Mouse (Mus musculus) forebrain, postnatal 0 days (tissue): ENCODE results near the gene Fkbp3. TPM values are rescaled to one million over a fixed set of nuclear protein-coding genes. Genes with fewer than 3 reads are reported as not detected.

ENCODE experiments used
- ATAC-seq: fragments of 200-750 bp; cut with Nextera tagmentation; 2 replicates; pipeline ENCODE4 v1.8.0; 2017; ENCODE audit warnings: mild to moderate bottlenecking, moderate library complexity
- DNase-seq: peaks from one replicate; pipeline ENCODE4 v3.0.0-alpha.2; 2015
- H3K27ac ChIP-seq: fragments of 300-500 bp; sonication (generic); 2 replicates; pipeline ENCODE4 v1.5.1; 2014; ENCODE audit warnings: low read depth, mild to moderate bottlenecking, antibody characterized with exemption, low read length, moderate library complexity, mixed read lengths
- H3K27me3 ChIP-seq: fragments of 300-500 bp; sonication (generic); 2 replicates; pipeline ENCODE4 v1.6.1; 2014; ENCODE audit warnings: mild to moderate bottlenecking, low read length, mixed read lengths; ENCODE audit not compliant: insufficient read depth
- H3K36me3 ChIP-seq: fragments of 300-500 bp; sonication (generic); 2 replicates; pipeline ENCODE4 v1.6.1; 2014; ENCODE audit warnings: mild to moderate bottlenecking, moderate library complexity; ENCODE audit not compliant: insufficient read depth
- H3K4me1 ChIP-seq: fragments of 300-500 bp; sonication (generic); 2 replicates; pipeline ENCODE4 v1.6.1; 2014; ENCODE audit warnings: antibody characterized with exemption; ENCODE audit not compliant: insufficient read depth
- H3K4me2 ChIP-seq: fragments of 300-500 bp; sonication (generic); 2 replicates; pipeline ENCODE4 v1.6.1; 2014; ENCODE audit warnings: low read depth, mild to moderate bottlenecking, moderate library complexity
- H3K4me3 ChIP-seq: fragments of 300-500 bp; sonication (generic); 2 replicates; pipeline ENCODE4 v1.5.1; 2014; ENCODE audit warnings: low read depth, low read length, mixed read lengths
- H3K9ac ChIP-seq: fragments of 300-500 bp; sonication (generic); 2 replicates; pipeline ENCODE4 v1.6.1; 2014; ENCODE audit warnings: mild to moderate bottlenecking
- H3K9me3 ChIP-seq: fragments of 300-500 bp; sonication (generic); 2 replicates; pipeline ENCODE4 v1.6.1; 2016; ENCODE audit warnings: low read length
- CTCF ChIP-seq: sonication (generic); IDR thresholded peaks from 2 replicates; pipeline ENCODE4 v1.5.1; 2016; ENCODE audit warnings: antibody characterized with exemption, control low read depth, low read depth
- WGBS: fragments of 180-500 bp; shearing (Covaris S2); extraction: QIAGEN DNeasy Blood & Tissue Kit; methylation state at CpG from one replicate; pipeline ENCODE4 v1.1.7; 2014; 5-methylcytosine and 5-hydroxymethylcytosine counted together
- polyA plus RNA-seq: library from polyadenylated mRNA; unstranded; fragments of >200 nt; fragmentation: Nextera tagmentation; extraction: Ambion mirVana; gene quantifications from 2 replicates; pipeline ENCODE4 v1.2.1, GENCODE M21; 2015
- total RNA-seq: library from RNA; depleted of rRNA; stranded (reverse); fragments of >200 nt; gene quantifications from 2 replicates; pipeline ENCODE4 v1.2.3, GENCODE M21; 2014

Fkbp3 gene
- total and polyA plus RNA-seq, 2 experiments from 2014 or later: 254 to 430 TPM

- no peaks in the 10 kb centered on the region for H3K4me1 ChIP-seq
- no peak for TF ChIP-seq CTCF
- no peaks in the 10 kb centered on the region for H3K27me3 ChIP-seq
- no peak overlapping the region for H3K9ac ChIP-seq
- no peaks in the 10 kb centered on the region for H3K9me3 ChIP-seq
- ATAC-seq (no peak), DNase-seq (no peak)
- WGBS: 33% methylated on average over 3 of the region's 3 CpGs
- H3K27ac ChIP-seq: no peak overlapping the region
- no peak overlapping the region for H3K4me3 ChIP-seq
- H3K36me3 ChIP-seq: peaks cover 40% of the 10 kb centered on the region
- H3K4me2 ChIP-seq: no peak overlapping the region
These were observed 7.6 kb downstream of the Fkbp3 start for GRCm38 (mm10) chr12:65066234-65066633.

GRCm38 (mm10) chr12:65065241-65065640 lies 8.6 kb downstream of the Fkbp3 start:
- Histone ChIP-seq H3K4me1 (no peaks in the 10 kb centered on the region), H3K4me3 (no peak overlapping the region), H3K36me3 (peaks cover 45% of the 10 kb centered on the region), H3K27me3 (no peaks in the 10 kb centered on the region), H3K9ac (no peak overlapping the region), H3K4me2 (no peak overlapping the region), H3K9me3 (no peaks in the 10 kb centered on the region), H3K27ac (no peak overlapping the region)
- 80% methylated on average over 2 of the region's 2 CpGs for WGBS
- ATAC-seq: no peak
- no peak for DNase-seq
- TF ChIP-seq CTCF: no peak

GRCm38 (mm10) chr12:65061082-65061481 lies 12.7 kb downstream of the Fkbp3 start:
- Histone ChIP-seq H3K4me1 (no peaks in the 10 kb centered on the region), H3K4me2 (no peak overlapping the region), H3K27ac (no peak overlapping the region), H3K9ac (no peak overlapping the region), H3K9me3 (no peaks in the 10 kb centered on the region), H3K4me3 (no peak overlapping the region), H3K27me3 (no peaks in the 10 kb centered on the region), H3K36me3 (peaks cover 44% of the 10 kb centered on the region)
- ATAC-seq: peak; percentile 65; the same call in 1 of the 2 replicates
- DNase-seq: no peak
- TF ChIP-seq CTCF: 0 out of 2 replicates have a peak, but pooled peaks have one; percentile 14

GRCm38 (mm10) chr12:65058203-65058602 lies 15.6 kb downstream of the Fkbp3 start:
- no peaks in the 10 kb centered on the region for H3K4me1 ChIP-seq
- ATAC-seq (no peak), DNase-seq (no peak)
- no peaks in the 10 kb centered on the region for H3K27me3 ChIP-seq
- 84% methylated on average over 2 of the region's 2 CpGs for WGBS
- no peak overlapping the region for H3K27ac ChIP-seq
- peaks cover 40% of the 10 kb centered on the region for H3K36me3 ChIP-seq
- H3K9ac ChIP-seq: no peak overlapping the region
- no peaks in the 10 kb centered on the region for H3K9me3 ChIP-seq
- no peak overlapping the region for H3K4me2 ChIP-seq
- no peak for TF ChIP-seq CTCF
- H3K4me3 ChIP-seq: no peak overlapping the region

- Histone ChIP-seq H3K27me3 (no peaks in the 10 kb centered on the region), H3K4me3 (no peak overlapping the region), H3K4me2 (no peak overlapping the region), H3K9ac (no peak overlapping the region), H3K9me3 (no peaks in the 10 kb centered on the region), H3K36me3 (peaks cover 17% of the 10 kb centered on the region), H3K4me1 (no peaks in the 10 kb centered on the region), H3K27ac (no peak overlapping the region)
- no peak for ATAC-seq
- DNase-seq: no peak
- no peak for TF ChIP-seq CTCF
These were observed 25.0 kb downstream of the Fkbp3 start for GRCm38 (mm10) chr12:65048799-65049198.

- H3K9me3 ChIP-seq: no peaks in the 10 kb centered on the region
- H3K4me3 ChIP-seq: peak overlapping the region; percentile 99
- peaks cover 3% of the 10 kb centered on the region; the same call in 1 of the 2 replicates for H3K36me3 ChIP-seq
- TF ChIP-seq CTCF: no peak
- H3K9ac ChIP-seq: no peak overlapping the region
- no peak overlapping the region for H3K27ac ChIP-seq
- DNase-seq (no peak), ATAC-seq (no peak)
- WGBS: 43% methylated on average over 4 of the region's 4 CpGs
- H3K4me1 ChIP-seq: 0 out of 2 replicates have a peak, but pooled peaks cover 14% of the 10 kb centered on the region
- H3K27me3 ChIP-seq: no peaks in the 10 kb centered on the region
- H3K4me2 ChIP-seq: peak overlapping the region; percentile 57
These were observed 36.3 kb downstream of the Fkbp3 start for GRCm38 (mm10) chr12:65037546-65037937.

- TF ChIP-seq CTCF: no peak
- Histone ChIP-seq H3K27me3 (no peaks in the 10 kb centered on the region), H3K9ac (peak overlapping the region; percentile 81), H3K4me1 (0 out of 2 replicates have a peak, but pooled peaks cover 14% of the 10 kb centered on the region), H3K4me3 (peak overlapping the region; percentile 99), H3K27ac (no peak overlapping the region), H3K9me3 (no peaks in the 10 kb centered on the region), H3K36me3 (no peaks in the 10 kb centered on the region; the same call in 1 of the 2 replicates), H3K4me2 (peak overlapping the region; percentile 57)
- WGBS: 16% methylated on average over 18 of the region's 18 CpGs
- DNase-seq (no peak), ATAC-seq (peak; percentile 2; the same call in 1 of the 2 replicates)
These were observed 36.8 kb downstream of the Fkbp3 start for GRCm38 (mm10) chr12:65036892-65037545.
